Mouse (Mus musculus) heart, embryonic 10.5 days (tissue): Measurements from ENCODE around the gene Bex4. TPM values are rescaled to one million over a fixed set of nuclear protein-coding genes. Genes with fewer than 3 reads are reported as not detected.
"Not testable (repeated sequence)": the region's sequence is repeated elsewhere in the genome, so short reads cannot be mapped to it uniquely, and the experiment has no call there.

Source experiments
- DNase-seq: peaks from one replicate; pipeline ENCODE4 v3.0.0-alpha.2; 2017; ENCODE audit warnings: low spot score
- H3K27ac ChIP-seq: fragments of 300-500 bp; sonication (generic); 2 replicates; pipeline ENCODE4 v1.5.1; 2016; ENCODE audit warnings: mild to moderate bottlenecking
- H3K27me3 ChIP-seq: fragments of 300-500 bp; sonication (generic); 2 replicates; pipeline ENCODE4 v1.6.1; 2016; ENCODE audit warnings: mild to moderate bottlenecking; ENCODE audit not compliant: poor library complexity, insufficient read depth, severe bottlenecking
- H3K36me3 ChIP-seq: fragments of 300-500 bp; sonication (generic); 2 replicates; pipeline ENCODE4 v1.6.1; 2016; ENCODE audit warnings: mild to moderate bottlenecking, moderate library complexity
- H3K4me1 ChIP-seq: fragments of 300-500 bp; sonication (generic); 2 replicates; pipeline ENCODE4 v1.6.1; 2016; ENCODE audit warnings: mild to moderate bottlenecking
- H3K4me3 ChIP-seq: fragments of 300-500 bp; sonication (generic); 2 replicates; pipeline ENCODE4 v1.5.1; 2016; ENCODE audit warnings: mild to moderate bottlenecking, moderate library complexity
- H3K9me3 ChIP-seq: fragments of 300-500 bp; sonication (generic); 2 replicates; pipeline ENCODE4 v1.6.1; 2016; ENCODE audit warnings: mild to moderate bottlenecking, moderate library complexity
- WGBS: fragments of 180-500 bp; shearing (Covaris S2); methylation state at CpG from one replicate; pipeline ENCODE4 v1.1.7; 2016; 5-methylcytosine and 5-hydroxymethylcytosine counted together
- polyA plus RNA-seq: library from polyadenylated mRNA; unstranded; fragments of >200 nt; fragmentation: Nextera tagmentation; extraction: Ambion mirVana; gene quantifications from 2 replicates; pipeline ENCODE4 v1.2.1, GENCODE M21; 2016

The Bex4 gene
- polyA plus RNA-seq: 183 and 228 TPM in 2 replicates

- peak within 1 kb of the TSS; percentile 54 for H3K4me3 ChIP-seq
- not testable (repeated sequence) for H3K9me3 ChIP-seq, H3K27me3 ChIP-seq, H3K36me3 ChIP-seq, DNase-seq, H3K4me1 ChIP-seq
- 28% methylated on average over 24 of the region's 64 CpGs for WGBS
- peak within 1 kb of the TSS; percentile 78 for H3K27ac ChIP-seq
These were observed at the start of gene Bex4 for GRCm38 (mm10) chrX:136138827-136139639. TSS of gene Bex4 (plus strand) at chrX:136138996.

DNA sequence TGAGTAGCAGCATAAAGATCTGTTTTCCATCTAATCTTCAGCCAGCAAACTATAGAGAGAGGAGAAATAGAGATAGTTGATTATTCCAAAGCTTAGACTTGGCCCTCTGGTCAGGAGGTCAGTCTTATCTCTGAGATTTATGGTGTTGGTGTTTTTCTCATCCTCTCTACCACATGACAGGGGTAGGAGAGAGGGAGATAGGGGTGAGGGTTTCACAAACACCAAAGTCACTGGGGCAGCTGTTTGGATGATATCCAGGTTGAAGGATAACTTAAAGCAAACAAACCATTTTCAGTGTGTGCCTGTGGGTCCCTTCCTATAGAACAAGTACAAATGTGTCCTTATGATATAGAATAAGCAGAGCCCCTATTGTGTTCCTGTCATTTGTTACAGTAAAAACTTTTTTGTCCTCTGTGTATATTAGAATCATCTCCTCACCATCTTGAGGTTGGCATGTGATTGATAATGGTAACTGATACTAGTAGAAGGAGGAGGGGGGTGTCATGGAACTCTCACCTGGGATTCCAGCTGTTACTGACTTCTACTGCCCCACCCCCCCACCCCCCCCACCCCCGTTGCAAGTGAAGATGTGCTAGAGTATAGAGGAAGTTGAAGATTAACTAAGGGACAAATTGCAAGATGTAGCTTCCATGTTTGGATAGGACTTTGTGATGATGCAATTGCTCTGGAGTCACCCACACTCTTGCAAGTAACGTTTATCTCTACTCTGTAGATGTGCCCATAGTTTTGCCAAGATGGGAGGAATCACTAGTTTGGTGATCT, 46.1 kb upstream of the Bex4 start:
- no peaks in the 10 kb centered on the region for H3K27me3 ChIP-seq
- H3K27ac ChIP-seq: no peak overlapping the region
- H3K4me3 ChIP-seq: no peak overlapping the region
- no peak for DNase-seq
- H3K4me1 ChIP-seq: no peaks in the 10 kb centered on the region
- 30% methylated on average over 2 of the region's 2 CpGs for WGBS
- H3K9me3 ChIP-seq: no peaks in the 10 kb centered on the region
- H3K36me3 ChIP-seq: no peaks in the 10 kb centered on the region

GRCm38 (mm10) chrX:136094421-136094820, 44.4 kb upstream of the Bex4 start:
- Histone ChIP-seq H3K9me3 (no peaks in the 10 kb centered on the region), H3K27me3 (no peaks in the 10 kb centered on the region), H3K4me3 (no peak overlapping the region), H3K27ac (no peak overlapping the region), H3K36me3 (no peaks in the 10 kb centered on the region), H3K4me1 (no peaks in the 10 kb centered on the region)
- 53% methylated on average over 2 of the region's 2 CpGs for WGBS
- DNase-seq: no peak

DNA sequence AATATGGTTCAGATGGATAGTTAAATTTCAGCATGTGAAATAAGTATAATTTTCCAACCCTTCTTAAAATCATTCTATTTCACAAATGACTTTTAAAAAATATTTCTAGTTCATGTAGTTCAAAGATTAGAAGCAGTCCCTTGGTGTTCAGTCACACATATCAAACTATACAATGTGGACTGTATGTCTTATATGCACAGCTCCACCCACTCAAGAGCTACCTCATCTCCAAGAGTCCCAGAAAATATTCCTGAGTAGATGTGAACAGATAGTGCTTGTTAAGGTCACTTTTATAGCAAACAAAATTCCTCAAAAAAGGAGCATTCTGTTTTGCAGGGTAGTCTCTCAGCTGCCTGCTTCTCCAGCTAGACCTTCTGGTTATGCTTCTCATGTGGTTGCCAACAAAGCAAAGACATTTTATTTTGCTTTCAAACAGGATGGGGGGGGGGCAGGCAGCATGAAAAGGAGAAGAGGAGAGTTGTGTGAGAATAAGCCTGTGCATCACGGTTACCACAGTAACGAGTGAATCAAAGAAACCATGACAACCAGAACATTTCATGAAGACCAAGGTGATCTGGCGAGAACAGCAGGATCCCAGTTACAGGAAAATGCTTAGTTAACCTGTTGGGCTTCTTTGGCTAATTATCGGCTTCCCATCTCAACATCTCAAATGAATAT, 34.6 kb upstream of the Bex4 start:
- no peak for DNase-seq
- WGBS: 67% methylated on average over 4 of the region's 4 CpGs
- Histone ChIP-seq H3K4me3 (no peak overlapping the region), H3K36me3 (no peaks in the 10 kb centered on the region), H3K4me1 (no peaks in the 10 kb centered on the region), H3K27me3 (no peaks in the 10 kb centered on the region), H3K9me3 (no peaks in the 10 kb centered on the region), H3K27ac (no peak overlapping the region)

DNA sequence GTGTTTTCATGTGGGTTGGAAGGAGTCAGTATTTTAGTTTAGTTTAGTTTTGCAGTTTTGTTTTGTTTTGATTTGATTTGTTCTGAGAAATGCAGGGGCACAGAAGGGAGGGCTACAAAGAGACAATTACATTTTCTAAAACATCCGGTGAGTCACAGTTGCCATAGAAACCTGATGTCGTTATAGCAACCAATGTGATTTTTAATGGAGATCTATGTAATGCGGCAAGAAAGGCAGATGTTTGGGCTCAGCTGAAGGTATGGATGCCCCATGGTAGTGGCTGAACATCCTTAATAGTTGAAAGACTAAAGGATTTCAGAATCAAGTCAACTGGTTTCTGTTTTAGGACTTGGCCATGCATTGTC, 34.1 kb upstream of the Bex4 start:
- H3K27ac ChIP-seq: no peak overlapping the region
- no peaks in the 10 kb centered on the region for H3K27me3 ChIP-seq
- no peak overlapping the region for H3K4me3 ChIP-seq
- H3K9me3 ChIP-seq: no peaks in the 10 kb centered on the region
- no peak for DNase-seq
- no peaks in the 10 kb centered on the region for H3K36me3 ChIP-seq
- WGBS: 71% methylated on average over 3 of the region's 3 CpGs
- H3K4me1 ChIP-seq: no peaks in the 10 kb centered on the region

DNA sequence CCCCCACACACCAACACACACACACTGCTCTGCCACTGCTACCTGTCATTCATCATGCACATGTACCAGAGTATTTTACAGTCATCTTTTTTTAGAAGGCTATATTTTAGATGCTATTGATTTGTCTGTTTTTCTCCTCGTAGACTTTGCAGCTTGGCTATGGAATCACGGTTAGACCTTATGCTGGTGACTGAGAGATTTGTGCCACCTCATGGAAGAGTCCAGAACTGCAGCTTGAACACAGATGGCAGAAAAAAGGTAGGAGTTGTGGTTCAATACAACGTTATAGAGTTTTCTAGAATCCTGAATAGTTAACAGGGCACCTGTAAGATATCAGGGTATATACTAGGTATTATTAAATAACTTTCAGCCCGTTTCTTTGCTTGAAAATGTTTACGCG, 30.9 kb upstream of the Bex4 start:
- H3K4me3 ChIP-seq: no peak overlapping the region
- H3K9me3 ChIP-seq: no peaks in the 10 kb centered on the region
- H3K27ac ChIP-seq: no peak overlapping the region
- H3K27me3 ChIP-seq: peaks cover 5% of the 10 kb centered on the region; the same call in 1 of the 2 replicates
- no peak for DNase-seq
- 47% methylated on average over 6 of the region's 6 CpGs for WGBS
- no peaks in the 10 kb centered on the region for H3K36me3 ChIP-seq
- H3K4me1 ChIP-seq: no peaks in the 10 kb centered on the region

GRCm38 (mm10) chrX:136115015-136115414, 23.8 kb upstream of the Bex4 start:
- H3K4me1 ChIP-seq: no peaks in the 10 kb centered on the region
- H3K4me3 ChIP-seq: peak overlapping the region; percentile 54
- no peak for DNase-seq
- H3K36me3 ChIP-seq: no peaks in the 10 kb centered on the region
- H3K27ac ChIP-seq: no peak overlapping the region
- 36% methylated on average over 4 of the region's 4 CpGs for WGBS
- no peaks in the 10 kb centered on the region for H3K9me3 ChIP-seq
- peaks cover 9% of the 10 kb centered on the region; the same call in 1 of the 2 replicates for H3K27me3 ChIP-seq

GRCm38 (mm10) chrX:136115419-136115961, 23.3 kb upstream of the Bex4 start:
- Histone ChIP-seq H3K27ac (0 out of 2 replicates have a peak overlapping the region, but pooled peaks have one; percentile 64), H3K4me1 (no peaks in the 10 kb centered on the region), H3K9me3 (no peaks in the 10 kb centered on the region), H3K36me3 (no peaks in the 10 kb centered on the region), H3K27me3 (peaks cover 9% of the 10 kb centered on the region; the same call in 1 of the 2 replicates), H3K4me3 (peak overlapping the region; percentile 54)
- peak; percentile 90 for DNase-seq
- WGBS: 18% methylated on average over 23 of the region's 23 CpGs

DNA sequence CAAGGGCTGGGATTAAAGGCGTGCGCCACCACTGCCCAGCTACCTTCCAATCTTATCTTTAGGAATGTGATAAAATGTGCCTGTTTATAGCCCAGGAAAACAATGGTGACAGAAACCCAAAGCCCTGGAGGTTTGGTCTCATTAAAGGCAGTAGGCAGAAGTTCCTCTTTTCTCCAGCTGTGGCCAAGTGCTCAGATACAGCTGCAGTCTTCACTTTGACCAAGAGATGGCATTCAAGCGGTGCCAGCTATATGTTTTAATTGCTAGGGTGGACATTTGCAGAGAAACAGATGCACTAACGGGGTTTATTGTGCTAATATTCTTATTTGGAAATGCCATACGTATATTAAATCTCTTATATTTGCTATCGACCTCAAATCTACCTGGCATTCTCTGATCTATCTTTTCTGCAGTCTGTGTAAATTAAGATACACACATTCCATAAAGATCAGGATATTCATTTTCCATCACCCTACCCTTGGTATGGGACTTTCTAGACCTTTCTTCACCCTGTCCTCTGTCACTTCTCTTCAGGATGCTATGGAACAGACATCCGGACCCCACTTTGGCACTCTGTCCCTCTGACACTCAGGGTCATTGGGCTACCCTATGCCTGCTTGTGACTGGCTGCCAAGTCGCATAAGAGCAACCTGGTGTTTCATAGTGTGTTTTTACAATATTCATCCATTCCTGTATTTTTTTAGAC, 11.6 kb upstream of the Bex4 start:
- H3K27me3 ChIP-seq: no peaks in the 10 kb centered on the region
- H3K27ac ChIP-seq: no peak overlapping the region
- H3K9me3 ChIP-seq: no peaks in the 10 kb centered on the region
- no peaks in the 10 kb centered on the region for H3K4me1 ChIP-seq
- no peak for DNase-seq
- H3K36me3 ChIP-seq: no peaks in the 10 kb centered on the region
- 47% methylated on average over 8 of the region's 8 CpGs for WGBS
- no peak overlapping the region for H3K4me3 ChIP-seq

DNA sequence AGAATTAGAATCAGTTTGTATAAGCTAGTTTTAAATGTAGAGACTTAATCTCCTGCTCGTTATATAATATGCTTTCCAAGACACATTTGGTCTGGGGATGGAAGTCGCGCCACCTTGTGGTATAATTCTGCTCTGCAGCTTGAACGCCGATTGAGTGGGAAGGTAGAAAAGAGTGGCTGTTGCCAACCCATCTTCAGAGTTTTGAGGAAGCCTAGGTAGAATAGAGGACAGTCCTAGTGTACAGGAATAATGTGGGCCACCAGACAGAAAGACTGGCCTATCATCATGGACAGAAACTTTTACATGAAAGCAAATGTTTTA, 11.1 kb upstream of the Bex4 start:
- WGBS: 17% methylated on average over 5 of the region's 5 CpGs
- Histone ChIP-seq H3K9me3 (no peaks in the 10 kb centered on the region), H3K27ac (no peak overlapping the region), H3K4me1 (no peaks in the 10 kb centered on the region), H3K36me3 (no peaks in the 10 kb centered on the region), H3K4me3 (no peak overlapping the region), H3K27me3 (no peaks in the 10 kb centered on the region)
- DNase-seq: no peak

- H3K27me3 ChIP-seq: no peaks in the 10 kb centered on the region
- no peak for DNase-seq
- no peak overlapping the region for H3K4me3 ChIP-seq
- H3K4me1 ChIP-seq: no peaks in the 10 kb centered on the region
- WGBS: 74% methylated on average over 4 of the region's 4 CpGs
- H3K9me3 ChIP-seq: no peaks in the 10 kb centered on the region
- no peak overlapping the region for H3K27ac ChIP-seq
- H3K36me3 ChIP-seq: no peaks in the 10 kb centered on the region
These were observed 3.2 kb upstream of the Bex4 start for GRCm38 (mm10) chrX:136135559-136135958.

DNA sequence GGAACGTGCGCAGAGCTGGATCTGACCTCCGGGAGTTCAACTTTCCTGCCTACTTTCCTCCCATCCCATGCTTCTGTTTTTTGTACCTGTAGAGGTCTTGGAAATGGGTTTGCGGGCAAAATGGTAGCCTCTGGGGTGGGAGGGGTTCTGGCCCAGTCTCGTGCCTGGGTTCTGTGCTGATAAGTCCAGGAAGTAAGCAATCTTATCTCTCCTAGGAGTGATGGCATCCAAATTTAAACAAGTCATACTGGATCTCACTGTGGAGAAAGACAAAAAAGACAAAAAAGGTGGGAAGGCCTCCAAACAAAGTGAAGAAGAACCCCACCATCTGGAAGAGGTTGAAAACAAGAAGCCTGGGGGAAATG, 826 bp downstream of the Bex4 start:
- H3K36me3 ChIP-seq, H3K27me3 ChIP-seq, H3K4me1 ChIP-seq, DNase-seq, H3K9me3 ChIP-seq: not testable (repeated sequence)
- Histone ChIP-seq H3K4me3 (peak overlapping the region; percentile 54), H3K27ac (peak overlapping the region; percentile 78)
- WGBS: 27% methylated on average over 5 of the region's 5 CpGs
